Mouse (Mus musculus): ENCODE results near the gene Nbea. TPM values are rescaled to one million over a fixed set of nuclear protein-coding genes. Genes with fewer than 3 reads are reported as not detected.

Nbea gene
- total and polyA plus RNA-seq, 3 experiments: 0.04 to 0.27 TPM; not detected in 1

GRCm38 (mm10) chr3:55754981-55755608 lies 428.4 kb downstream of the Nbea start:
- Histone ChIP-seq H3K36me3 (ENCODE audit: control insufficient read depth in 1 of 2, insufficient read depth in 2 of 2, low read length in 2 of 2) (no peaks in the 10 kb centered on the region), H3K9ac (ENCODE audit: control insufficient read depth, low read depth, low read length, poor library complexity, severe bottlenecking) (no peak overlapping the region), H3K4me3 (ENCODE audit: control insufficient read depth in 1 of 2, insufficient read depth in 1 of 2, low read depth in 2 of 2, low read length in 2 of 2) (no peak overlapping the region), H3K4me1 (ENCODE audit: control insufficient read depth in 1 of 2, insufficient read depth in 2 of 2, low read length in 2 of 2) (no peaks in the 10 kb centered on the region), H3K27ac (ENCODE audit: control insufficient read depth, low read depth, low read length) (no peak overlapping the region), H3K79me2 (ENCODE audit: control insufficient read depth, insufficient read depth, low read length, poor library complexity) (no peaks in the 10 kb centered on the region), H3K27me3 (ENCODE audit: control insufficient read depth in 1 of 2, insufficient read depth in 2 of 2, low read length in 2 of 2) (no peaks in the 10 kb centered on the region), H3K9me3 (replicated peaks; ENCODE audit: insufficient read depth, low read length) (no peaks in the 10 kb centered on the region)
- no peak for DNase-seq (ENCODE audit: low read depth, low spot score)
- TF ChIP-seq ZMIZ1 (IDR thresholded peaks at IDR 0.05; ENCODE audit: low read depth, low read length) (no peak), UBTF (IDR thresholded peaks at IDR 0.05; ENCODE audit: borderline replicate concordance, insufficient read depth, low read depth, low read length) (no peak), ETS1 (IDR thresholded peaks at IDR 0.05; ENCODE audit: low read depth, low read length) (no peak), POLR2A (IDR thresholded peaks at IDR 0.05; ENCODE audit: control insufficient read depth in 1 of 2, insufficient read depth in 1 of 2, low read depth in 1 of 2, low read length in 2 of 2, poor library complexity in 1 of 2) (no peak), RAD21 (IDR thresholded peaks at IDR 0.05; ENCODE audit: low read depth, low read length) (no peak), TAL1 (IDR thresholded peaks at IDR 0.05; ENCODE audit: low read length) (no peak), NRF1 (IDR thresholded peaks at IDR 0.05; ENCODE audit: insufficient read depth, low read depth, low read length, poor library complexity, severe bottlenecking) (no peak), HCFC1 (IDR thresholded peaks at IDR 0.05; ENCODE audit: low read depth, low read length) (no peak), TCF12 (IDR thresholded peaks at IDR 0.05; ENCODE audit: low read depth, low read length) (no peak), USF2 (IDR thresholded peaks at IDR 0.05; ENCODE audit: borderline replicate concordance in 1 of 2, insufficient read depth in 1 of 2, low read depth in 1 of 2, low read length in 2 of 2) (no peak), SIN3A (IDR thresholded peaks at IDR 0.05; ENCODE audit: low read length) (no peak), MEF2A (IDR thresholded peaks at IDR 0.05; ENCODE audit: extremely low read depth, insufficient replicate concordance, low read depth, low read length, poor library complexity, severe bottlenecking) (no peak), ELF1 (IDR thresholded peaks at IDR 0.05; ENCODE audit: low read depth, low read length) (no peak), POLR2AphosphoS5 (IDR thresholded peaks at IDR 0.05; ENCODE audit: borderline replicate concordance, low read depth, low read length) (no peak), MAX (IDR thresholded peaks at IDR 0.05; ENCODE audit: low read length) (no peak), ZKSCAN1 (IDR thresholded peaks at IDR 0.05; ENCODE audit: low read depth, low read length) (no peak), MAZ (IDR thresholded peaks at IDR 0.05; ENCODE audit: low read depth, low read length) (no peak), MYC (IDR thresholded peaks at IDR 0.05; ENCODE audit: low read depth, low read length) (no peak)

- H3K9me3 ChIP-seq (replicated peaks; ENCODE audit: insufficient read depth, low read length): no peaks in the 10 kb centered on the region
- no peaks in the 10 kb centered on the region for H3K79me2 ChIP-seq (ENCODE audit: control insufficient read depth, insufficient read depth, low read length, poor library complexity)
- no peaks in the 10 kb centered on the region for H3K4me1 ChIP-seq (ENCODE audit: control insufficient read depth in 1 of 2, insufficient read depth in 2 of 2, low read length in 2 of 2)
- no peak overlapping the region for H3K4me3 ChIP-seq (ENCODE audit: control insufficient read depth in 1 of 2, insufficient read depth in 1 of 2, low read depth in 2 of 2, low read length in 2 of 2)
- no peak for DNase-seq (ENCODE audit: low read depth, low spot score)
- no peak overlapping the region for H3K9ac ChIP-seq (ENCODE audit: control insufficient read depth, low read depth, low read length, poor library complexity, severe bottlenecking)
- no peaks in the 10 kb centered on the region for H3K36me3 ChIP-seq (ENCODE audit: control insufficient read depth in 1 of 2, insufficient read depth in 2 of 2, low read length in 2 of 2)
- no peak overlapping the region for H3K27ac ChIP-seq (ENCODE audit: control insufficient read depth, low read depth, low read length)
- TF ChIP-seq NRF1 (IDR thresholded peaks at IDR 0.05; ENCODE audit: insufficient read depth, low read depth, low read length, poor library complexity, severe bottlenecking): no peak
- TF ChIP-seq USF2 (IDR thresholded peaks at IDR 0.05; ENCODE audit: borderline replicate concordance in 1 of 2, insufficient read depth in 1 of 2, low read depth in 1 of 2, low read length in 2 of 2): no peak
- no peak for TF ChIP-seq SIN3A (IDR thresholded peaks at IDR 0.05; ENCODE audit: low read length)
- TF ChIP-seq MYB (IDR thresholded peaks at IDR 0.05; ENCODE audit: low read depth, low read length): no peak
- no peak for TF ChIP-seq POLR2A (IDR thresholded peaks at IDR 0.05; ENCODE audit: control insufficient read depth in 1 of 2, insufficient read depth in 1 of 2, low read depth in 1 of 2, low read length in 2 of 2, poor library complexity in 1 of 2)
- no peak for TF ChIP-seq CHD1 (IDR thresholded peaks at IDR 0.05; ENCODE audit: low read depth, low read length)
- no peak for TF ChIP-seq ETS1 (IDR thresholded peaks at IDR 0.05; ENCODE audit: low read depth, low read length)
- no peak for TF ChIP-seq TBP (IDR thresholded peaks at IDR 0.05; ENCODE audit: low read depth, low read length)
- no peak for TF ChIP-seq RCOR1 (IDR thresholded peaks at IDR 0.05; ENCODE audit: low read depth, low read length)
- TF ChIP-seq EP300 (IDR thresholded peaks at IDR 0.05; ENCODE audit: low read depth in 1 of 2, low read length in 2 of 2): no peak
- TF ChIP-seq GATA1 (IDR thresholded peaks at IDR 0.05; ENCODE audit: low read depth, low read length): no peak
- TF ChIP-seq MAX (IDR thresholded peaks at IDR 0.05; ENCODE audit: low read length): no peak
- no peak for TF ChIP-seq POLR2AphosphoS2 (IDR thresholded peaks at IDR 0.05; ENCODE audit: low read length)
- TF ChIP-seq MXI1 (IDR thresholded peaks at IDR 0.05; ENCODE audit: low read depth, low read length): no peak
- no peaks in the 10 kb centered on the region for H3K27me3 ChIP-seq (ENCODE audit: control insufficient read depth in 1 of 2, insufficient read depth in 2 of 2, low read length in 2 of 2)
These were observed 429.6 kb downstream of the Nbea start for GRCm38 (mm10) chr3:55753872-55754271.
